Mouse (Mus musculus): ENCODE data around the gene Mapk12. TPM values are rescaled to one million over a fixed set of nuclear protein-coding genes. Genes with fewer than 3 reads are reported as not detected.

The Mapk12 gene
- total and polyA plus RNA-seq, 2 experiments from 2014 or later: 18.9 to 55.2 TPM

- Histone ChIP-seq H3K27me3 (ENCODE audit: control insufficient read depth, insufficient read depth, low read length) (no peaks in the 10 kb centered on the region), H3K4me2 (ENCODE audit: low read depth, low read length) (peak within 1 kb of the TSS; percentile 96), H3K9me3 (replicated peaks; ENCODE audit: control insufficient read depth, low read length) (no peaks in the 10 kb centered on the region), H3K36me3 (replicated peaks; ENCODE audit: control insufficient read depth, insufficient read depth, low read length) (peaks cover 10% of the 10 kb centered on the region), H3K9ac (replicated peaks; ENCODE audit: low read depth, low read length) (peak within 1 kb of the TSS; percentile 79), H3K4me1 (ENCODE audit: control insufficient read depth, insufficient read depth) (peaks cover 32% of the 10 kb centered on the region), H3K27ac (ENCODE audit: low read depth) (peak within 1 kb of the TSS; percentile 60), H3K4me3 (ENCODE audit: low read depth, low read length) (peak within 1 kb of the TSS; percentile 75)
- no peak for TF ChIP-seq CTCF (IDR thresholded peaks at IDR 0.05; ENCODE audit: low read depth)
- no peak for TF ChIP-seq EP300 (IDR thresholded peaks at IDR 0.05; ENCODE audit: low read depth)
- WGBS: under 1% methylated on average over 47 of the region's 47 CpGs
- ATAC-seq (ENCODE audit: insufficient read depth, low read depth) (peak; percentile 88), DNase-seq (ENCODE audit: low spot score) (peak; percentile 90)
These were observed 17.7 kb downstream of the Mapk12 start, which contains the start of gene Tubgcp6 for GRCm38 (mm10) chr15:89122649-89123366. Gene Tubgcp6 (minus strand): TSS chr15:89123112.

- Histone ChIP-seq H3K36me3 (replicated peaks; ENCODE audit: control insufficient read depth, insufficient read depth, low read length) (peaks cover 43% of the 10 kb centered on the region), H3K4me3 (ENCODE audit: low read depth, low read length) (no peak overlapping the region), H3K9ac (replicated peaks; ENCODE audit: low read depth, low read length) (no peak overlapping the region), H3K4me1 (ENCODE audit: control insufficient read depth, insufficient read depth) (peaks cover 19% of the 10 kb centered on the region), H3K27me3 (ENCODE audit: control insufficient read depth, insufficient read depth, low read length) (no peaks in the 10 kb centered on the region), H3K4me2 (ENCODE audit: low read depth, low read length) (no peak overlapping the region), H3K27ac (ENCODE audit: low read depth) (no peak overlapping the region), H3K9me3 (replicated peaks; ENCODE audit: control insufficient read depth, low read length) (no peaks in the 10 kb centered on the region)
- DNase-seq (ENCODE audit: low spot score): no peak
- TF ChIP-seq CTCF (IDR thresholded peaks at IDR 0.05; ENCODE audit: low read depth) (peak; percentile 48), EP300 (IDR thresholded peaks at IDR 0.05; ENCODE audit: low read depth) (no peak)
- no peak for ATAC-seq (ENCODE audit: insufficient read depth, low read depth)
These were observed 22.5 kb downstream of the Mapk12 start for GRCm38 (mm10) chr15:89118007-89118406.

GRCm38 (mm10) chr15:89110147-89110546 is 30.4 kb downstream of the Mapk12 start:
- no peaks in the 10 kb centered on the region for H3K9me3 ChIP-seq (replicated peaks; ENCODE audit: control insufficient read depth, low read length)
- no peak for TF ChIP-seq EP300 (IDR thresholded peaks at IDR 0.05; ENCODE audit: low read depth)
- TF ChIP-seq CTCF (IDR thresholded peaks at IDR 0.05; ENCODE audit: low read depth): peak; percentile 41
- no peak overlapping the region for H3K4me3 ChIP-seq (ENCODE audit: low read depth, low read length)
- no peaks in the 10 kb centered on the region for H3K4me1 ChIP-seq (ENCODE audit: control insufficient read depth, insufficient read depth)
- no peak overlapping the region for H3K27ac ChIP-seq (ENCODE audit: low read depth)
- 43% methylated on average over 9 of the region's 9 CpGs for WGBS
- no peak overlapping the region for H3K9ac ChIP-seq (replicated peaks; ENCODE audit: low read depth, low read length)
- no peaks in the 10 kb centered on the region for H3K27me3 ChIP-seq (ENCODE audit: control insufficient read depth, insufficient read depth, low read length)
- peaks cover 86% of the 10 kb centered on the region for H3K36me3 ChIP-seq (replicated peaks; ENCODE audit: control insufficient read depth, insufficient read depth, low read length)
- H3K4me2 ChIP-seq (ENCODE audit: low read depth, low read length): no peak overlapping the region
- ATAC-seq (ENCODE audit: insufficient read depth, low read depth) (peak; percentile 76), DNase-seq (ENCODE audit: low spot score) (peak; percentile 57)

GRCm38 (mm10) chr15:89106976-89107375 is 33.5 kb downstream of the Mapk12 start:
- H3K36me3 ChIP-seq (replicated peaks; ENCODE audit: control insufficient read depth, insufficient read depth, low read length): peaks cover 88% of the 10 kb centered on the region
- no peaks in the 10 kb centered on the region for H3K9me3 ChIP-seq (replicated peaks; ENCODE audit: control insufficient read depth, low read length)
- H3K27ac ChIP-seq (ENCODE audit: low read depth): no peak overlapping the region
- H3K4me1 ChIP-seq (ENCODE audit: control insufficient read depth, insufficient read depth): no peaks in the 10 kb centered on the region
- whole genome bisulfite sequencing: 88% methylated on average over 1 of the region's 1 CpGs
- H3K27me3 ChIP-seq (ENCODE audit: control insufficient read depth, insufficient read depth, low read length): no peaks in the 10 kb centered on the region
- no peak overlapping the region for H3K9ac ChIP-seq (replicated peaks; ENCODE audit: low read depth, low read length)
- no peak overlapping the region for H3K4me2 ChIP-seq (ENCODE audit: low read depth, low read length)
- ATAC-seq (ENCODE audit: insufficient read depth, low read depth) (no peak), DNase-seq (ENCODE audit: low spot score) (no peak)
- TF ChIP-seq CTCF (IDR thresholded peaks at IDR 0.05; ENCODE audit: low read depth): no peak
- no peak for TF ChIP-seq EP300 (IDR thresholded peaks at IDR 0.05; ENCODE audit: low read depth)
- no peak overlapping the region for H3K4me3 ChIP-seq (ENCODE audit: low read depth, low read length)

- no peak for TF ChIP-seq EP300 (IDR thresholded peaks at IDR 0.05; ENCODE audit: low read depth)
- TF ChIP-seq CTCF (IDR thresholded peaks at IDR 0.05; ENCODE audit: low read depth): no peak
- Histone ChIP-seq H3K27me3 (ENCODE audit: control insufficient read depth, insufficient read depth, low read length) (no peaks in the 10 kb centered on the region), H3K36me3 (replicated peaks; ENCODE audit: control insufficient read depth, insufficient read depth, low read length) (peaks cover 88% of the 10 kb centered on the region), H3K4me2 (ENCODE audit: low read depth, low read length) (no peak overlapping the region), H3K4me1 (ENCODE audit: control insufficient read depth, insufficient read depth) (no peaks in the 10 kb centered on the region), H3K9ac (replicated peaks; ENCODE audit: low read depth, low read length) (no peak overlapping the region), H3K4me3 (ENCODE audit: low read depth, low read length) (no peak overlapping the region), H3K9me3 (replicated peaks; ENCODE audit: control insufficient read depth, low read length) (no peaks in the 10 kb centered on the region), H3K27ac (ENCODE audit: low read depth) (no peak overlapping the region)
- DNase-seq (ENCODE audit: low spot score) (no peak), ATAC-seq (ENCODE audit: insufficient read depth, low read depth) (no peak)
- 85% methylated on average over 13 of the region's 13 CpGs for WGBS
These were observed 34.4 kb downstream of the Mapk12 start for GRCm38 (mm10) chr15:89106073-89106472.

- Histone ChIP-seq H3K4me3 (ENCODE audit: low read depth, low read length) (no peak overlapping the region), H3K4me2 (ENCODE audit: low read depth, low read length) (no peak overlapping the region), H3K9me3 (replicated peaks; ENCODE audit: control insufficient read depth, low read length) (no peaks in the 10 kb centered on the region), H3K36me3 (replicated peaks; ENCODE audit: control insufficient read depth, insufficient read depth, low read length) (peaks cover 92% of the 10 kb centered on the region), H3K4me1 (ENCODE audit: control insufficient read depth, insufficient read depth) (no peaks in the 10 kb centered on the region), H3K27me3 (ENCODE audit: control insufficient read depth, insufficient read depth, low read length) (no peaks in the 10 kb centered on the region), H3K9ac (replicated peaks; ENCODE audit: low read depth, low read length) (no peak overlapping the region), H3K27ac (ENCODE audit: low read depth) (no peak overlapping the region)
- TF ChIP-seq EP300 (IDR thresholded peaks at IDR 0.05; ENCODE audit: low read depth) (no peak), CTCF (IDR thresholded peaks at IDR 0.05; ENCODE audit: low read depth) (no peak)
- WGBS: 91% methylated on average over 8 of the region's 8 CpGs
- ATAC-seq (ENCODE audit: insufficient read depth, low read depth): no peak
- DNase-seq (ENCODE audit: low spot score): no peak
These were observed 36.1 kb downstream of the Mapk12 start for GRCm38 (mm10) chr15:89104425-89104824.

All from heart, postnatal 0 days (tissue).